Mouse (Mus musculus) left cerebral cortex, adult 11 months (tissue): Measurements from ENCODE around the gene Cacng1.
A peak's percentile ranks its signal among the peaks of the same experiment; 100 is the strongest.

Source experiments
- DNase-seq: peaks from one replicate; pipeline ENCODE4 v3.0.0; 2022; ENCODE audit warnings: low spot score

Gene Cacng1

GRCm38 (mm10) chr11:107716332-107716938, at the start of gene Cacng1:
Gene Cacng1 (minus strand): TSS chr11:107716522.
- DNase-seq, result no peak

GRCm38 (mm10) chr11:107762688-107763460, 46.6 kb upstream of the Cacng1 start:
- DNase-seq, result no peak

GRCm38 (mm10) chr11:107761790-107762500, 45.6 kb upstream of the Cacng1 start:
- no peak for DNase-seq

- no peak for DNase-seq
Measured at GRCm38 (mm10) chr11:107760001-107760400, 43.7 kb upstream of the Cacng1 start.

GRCm38 (mm10) chr11:107759516-107759915, 43.2 kb upstream of the Cacng1 start:
- DNase-seq, result no peak

- DNase-seq, result no peak
Measured at GRCm38 (mm10) chr11:107749114-107749513, 32.8 kb upstream of the Cacng1 start.

GRCm38 (mm10) chr11:107748243-107749035, 32.1 kb upstream of the Cacng1 start:
- no peak for DNase-seq

GRCm38 (mm10) chr11:107743100-107743499, 26.8 kb upstream of the Cacng1 start:
- DNase-seq, result no peak

- DNase-seq, result no peak
Measured at GRCm38 (mm10) chr11:107738418-107739099, 22.2 kb upstream of the Cacng1 start.

- DNase-seq, result no peak
Measured at GRCm38 (mm10) chr11:107737886-107738285, 21.6 kb upstream of the Cacng1 start.

- no peak for DNase-seq
Measured at GRCm38 (mm10) chr11:107734133-107734532, 17.8 kb upstream of the Cacng1 start.

GRCm38 (mm10) chr11:107731498-107731897, 15.2 kb upstream of the Cacng1 start:
- DNase-seq, result no peak

GRCm38 (mm10) chr11:107730940-107731339, 14.6 kb upstream of the Cacng1 start:
- peak; percentile 26 for DNase-seq

- no peak for DNase-seq
Measured at GRCm38 (mm10) chr11:107729141-107729540, 12.8 kb upstream of the Cacng1 start.

- no peak for DNase-seq
Measured at GRCm38 (mm10) chr11:107728073-107728863, 11.9 kb upstream of the Cacng1 start.

GRCm38 (mm10) chr11:107724603-107725002, 8.3 kb upstream of the Cacng1 start:
- no peak for DNase-seq

GRCm38 (mm10) chr11:107721057-107721456, 4.7 kb upstream of the Cacng1 start:
- DNase-seq, result no peak

GRCm38 (mm10) chr11:107720264-107721021, 4.1 kb upstream of the Cacng1 start:
- DNase-seq, result no peak

- DNase-seq, result no peak
Measured at GRCm38 (mm10) chr11:107714368-107714767, 2.0 kb downstream of the Cacng1 start.

GRCm38 (mm10) chr11:107710379-107710778, 5.9 kb downstream of the Cacng1 start:
- DNase-seq, result no peak
